Mouse (Mus musculus): ENCODE measurements around the gene Lgals4. TPM values are rescaled to one million over a fixed set of nuclear protein-coding genes. Genes with fewer than 3 reads are reported as not detected.
A peak's percentile ranks its signal among the peaks of the same experiment; 100 is the strongest.

The Lgals4 gene
- polyA plus RNA-seq, 1 experiment = 2.4 TPM

- Histone ChIP-seq H3K9me3 (replicated peaks; ENCODE audit: control insufficient read depth, insufficient read depth, low read length, poor library complexity, severe bottlenecking) (no peaks in the 10 kb centered on the region), H3K4me3 (ENCODE audit: low read depth, low read length) (no peak overlapping the region), H3K4me1 (ENCODE audit: control insufficient read depth, insufficient read depth, low read length) (no peaks in the 10 kb centered on the region), H3K27me3 (ENCODE audit: control insufficient read depth, insufficient read depth, low read length, poor library complexity, severe bottlenecking) (no peaks in the 10 kb centered on the region), H3K36me3 (ENCODE audit: control insufficient read depth, insufficient read depth, low read length, poor library complexity, severe bottlenecking) (no peaks in the 10 kb centered on the region), H3K27ac (ENCODE audit: insufficient read depth, low read length) (no peak overlapping the region), H3K9ac (ENCODE audit: low read depth, poor library complexity, severe bottlenecking) (no peak overlapping the region)
- no peak for TF ChIP-seq POLR2A (IDR thresholded peaks at IDR 0.05; ENCODE audit: insufficient read depth, low read length)
- TF ChIP-seq EP300 (IDR thresholded peaks at IDR 0.05; ENCODE audit: insufficient read depth, low read depth, low read length) = no peak
- TF ChIP-seq CTCF (IDR thresholded peaks at IDR 0.05; ENCODE audit: low read depth, low read length) = no peak
These were observed 4.7 kb downstream of the Lgals4 start for GRCm38 (mm10) chr7:28838331-28838730.

DNA sequence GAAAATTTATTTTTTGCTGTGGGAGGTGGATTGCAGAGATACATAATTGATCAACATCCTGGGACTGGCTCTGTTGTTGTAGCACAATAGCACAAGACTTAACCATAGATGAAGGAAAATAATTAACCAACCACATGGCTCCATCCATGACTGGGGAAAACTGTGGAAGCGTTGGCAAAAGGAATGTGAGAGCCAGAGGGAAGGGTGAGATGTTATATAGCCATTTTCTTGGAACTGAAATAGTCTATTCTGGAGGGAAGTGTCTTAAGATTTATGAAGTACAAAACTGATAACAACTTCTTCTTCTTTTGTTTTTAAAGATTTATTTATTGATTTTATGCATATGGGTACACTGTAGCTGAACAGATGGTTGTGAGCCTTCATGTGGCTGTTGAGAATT, 13.6 kb downstream of the Lgals4 start:
- Histone ChIP-seq H3K4me1 (ENCODE audit: control insufficient read depth, insufficient read depth, low read length) (no peaks in the 10 kb centered on the region), H3K9me3 (replicated peaks; ENCODE audit: control insufficient read depth, insufficient read depth, low read length, poor library complexity, severe bottlenecking) (no peaks in the 10 kb centered on the region), H3K9ac (ENCODE audit: low read depth, poor library complexity, severe bottlenecking) (no peak overlapping the region), H3K36me3 (ENCODE audit: control insufficient read depth, insufficient read depth, low read length, poor library complexity, severe bottlenecking) (no peaks in the 10 kb centered on the region), H3K27ac (ENCODE audit: insufficient read depth, low read length) (no peak overlapping the region), H3K27me3 (ENCODE audit: control insufficient read depth, insufficient read depth, low read length, poor library complexity, severe bottlenecking) (no peaks in the 10 kb centered on the region), H3K4me3 (ENCODE audit: low read depth, low read length) (no peak overlapping the region)
- TF ChIP-seq POLR2A (IDR thresholded peaks at IDR 0.05; ENCODE audit: insufficient read depth, low read length) = no peak
- no peak for TF ChIP-seq EP300 (IDR thresholded peaks at IDR 0.05; ENCODE audit: insufficient read depth, low read depth, low read length)
- TF ChIP-seq CTCF (IDR thresholded peaks at IDR 0.05; ENCODE audit: low read depth, low read length) = no peak

- Histone ChIP-seq H3K4me3 (ENCODE audit: low read depth, low read length) (no peak overlapping the region), H3K36me3 (ENCODE audit: control insufficient read depth, insufficient read depth, low read length, poor library complexity, severe bottlenecking) (no peaks in the 10 kb centered on the region), H3K27ac (ENCODE audit: insufficient read depth, low read length) (no peak overlapping the region), H3K9ac (ENCODE audit: low read depth, poor library complexity, severe bottlenecking) (no peak overlapping the region), H3K4me1 (ENCODE audit: control insufficient read depth, insufficient read depth, low read length) (no peaks in the 10 kb centered on the region), H3K27me3 (ENCODE audit: control insufficient read depth, insufficient read depth, low read length, poor library complexity, severe bottlenecking) (no peaks in the 10 kb centered on the region), H3K9me3 (replicated peaks; ENCODE audit: control insufficient read depth, insufficient read depth, low read length, poor library complexity, severe bottlenecking) (no peaks in the 10 kb centered on the region)
- no peak for TF ChIP-seq POLR2A (IDR thresholded peaks at IDR 0.05; ENCODE audit: insufficient read depth, low read length)
- TF ChIP-seq CTCF (IDR thresholded peaks at IDR 0.05; ENCODE audit: low read depth, low read length) = no peak
- TF ChIP-seq EP300 (IDR thresholded peaks at IDR 0.05; ENCODE audit: insufficient read depth, low read depth, low read length) = no peak
These were observed 16.1 kb downstream of the Lgals4 start for GRCm38 (mm10) chr7:28849700-28850236.

GRCm38 (mm10) chr7:28850642-28851041, 17.0 kb downstream of the Lgals4 start:
- Histone ChIP-seq H3K4me3 (ENCODE audit: low read depth, low read length) (no peak overlapping the region), H3K9ac (ENCODE audit: low read depth, poor library complexity, severe bottlenecking) (no peak overlapping the region), H3K27ac (ENCODE audit: insufficient read depth, low read length) (no peak overlapping the region), H3K9me3 (replicated peaks; ENCODE audit: control insufficient read depth, insufficient read depth, low read length, poor library complexity, severe bottlenecking) (no peaks in the 10 kb centered on the region), H3K36me3 (ENCODE audit: control insufficient read depth, insufficient read depth, low read length, poor library complexity, severe bottlenecking) (no peaks in the 10 kb centered on the region), H3K27me3 (ENCODE audit: control insufficient read depth, insufficient read depth, low read length, poor library complexity, severe bottlenecking) (no peaks in the 10 kb centered on the region), H3K4me1 (ENCODE audit: control insufficient read depth, insufficient read depth, low read length) (no peaks in the 10 kb centered on the region)
- TF ChIP-seq POLR2A (IDR thresholded peaks at IDR 0.05; ENCODE audit: insufficient read depth, low read length) = no peak
- TF ChIP-seq EP300 (IDR thresholded peaks at IDR 0.05; ENCODE audit: insufficient read depth, low read depth, low read length) = no peak
- no peak for TF ChIP-seq CTCF (IDR thresholded peaks at IDR 0.05; ENCODE audit: low read depth, low read length)

- no peaks in the 10 kb centered on the region for H3K27me3 ChIP-seq (ENCODE audit: control insufficient read depth, insufficient read depth, low read length, poor library complexity, severe bottlenecking)
- no peak overlapping the region for H3K27ac ChIP-seq (ENCODE audit: insufficient read depth, low read length)
- no peaks in the 10 kb centered on the region for H3K36me3 ChIP-seq (ENCODE audit: control insufficient read depth, insufficient read depth, low read length, poor library complexity, severe bottlenecking)
- H3K9ac ChIP-seq (ENCODE audit: low read depth, poor library complexity, severe bottlenecking) = no peak overlapping the region
- no peaks in the 10 kb centered on the region for H3K9me3 ChIP-seq (replicated peaks; ENCODE audit: control insufficient read depth, insufficient read depth, low read length, poor library complexity, severe bottlenecking)
- H3K4me1 ChIP-seq (ENCODE audit: control insufficient read depth, insufficient read depth, low read length) = peaks cover 5% of the 10 kb centered on the region
- no peak for TF ChIP-seq CTCF (IDR thresholded peaks at IDR 0.05; ENCODE audit: low read depth, low read length)
- TF ChIP-seq EP300 (IDR thresholded peaks at IDR 0.05; ENCODE audit: insufficient read depth, low read depth, low read length) = no peak
- TF ChIP-seq POLR2A (IDR thresholded peaks at IDR 0.05; ENCODE audit: insufficient read depth, low read length) = no peak
- no peak overlapping the region for H3K4me3 ChIP-seq (ENCODE audit: low read depth, low read length)
These were observed 26.3 kb downstream of the Lgals4 start for GRCm38 (mm10) chr7:28859953-28860352.

- H3K4me3 ChIP-seq (ENCODE audit: low read depth, low read length) = no peak overlapping the region
- H3K27me3 ChIP-seq (ENCODE audit: control insufficient read depth, insufficient read depth, low read length, poor library complexity, severe bottlenecking) = no peaks in the 10 kb centered on the region
- H3K36me3 ChIP-seq (ENCODE audit: control insufficient read depth, insufficient read depth, low read length, poor library complexity, severe bottlenecking) = no peaks in the 10 kb centered on the region
- peaks cover 7% of the 10 kb centered on the region for H3K4me1 ChIP-seq (ENCODE audit: control insufficient read depth, insufficient read depth, low read length)
- no peaks in the 10 kb centered on the region for H3K9me3 ChIP-seq (replicated peaks; ENCODE audit: control insufficient read depth, insufficient read depth, low read length, poor library complexity, severe bottlenecking)
- H3K27ac ChIP-seq (ENCODE audit: insufficient read depth, low read length) = no peak overlapping the region
- TF ChIP-seq EP300 (IDR thresholded peaks at IDR 0.05; ENCODE audit: insufficient read depth, low read depth, low read length) (no peak), CTCF (IDR thresholded peaks at IDR 0.05; ENCODE audit: low read depth, low read length) (peak; percentile 9), POLR2A (IDR thresholded peaks at IDR 0.05; ENCODE audit: insufficient read depth, low read length) (no peak)
- no peak overlapping the region for H3K9ac ChIP-seq (ENCODE audit: low read depth, poor library complexity, severe bottlenecking)
These were observed 27.2 kb downstream of the Lgals4 start for GRCm38 (mm10) chr7:28860898-28861297.
